Mouse (Mus musculus) embryonic fibroblast, embryonic 13.5 days (primary cell): ENCODE results near the gene Pdcd6ip.

Experiments
- CTCF ChIP-seq: IDR thresholded peaks from 2 replicates; pipeline ENCODE4 v1.5.1; 2011; ENCODE audit warnings: mild to moderate bottlenecking, control low read depth, low read length, moderate library complexity, borderline replicate concordance; ENCODE audit not compliant: insufficient read depth
- POLR2A ChIP-seq: IDR thresholded peaks from 2 replicates; pipeline ENCODE4 v1.6.1; 2011; ENCODE audit warnings: low read depth, mild to moderate bottlenecking, control low read depth, low read length, moderate library complexity

DNA sequence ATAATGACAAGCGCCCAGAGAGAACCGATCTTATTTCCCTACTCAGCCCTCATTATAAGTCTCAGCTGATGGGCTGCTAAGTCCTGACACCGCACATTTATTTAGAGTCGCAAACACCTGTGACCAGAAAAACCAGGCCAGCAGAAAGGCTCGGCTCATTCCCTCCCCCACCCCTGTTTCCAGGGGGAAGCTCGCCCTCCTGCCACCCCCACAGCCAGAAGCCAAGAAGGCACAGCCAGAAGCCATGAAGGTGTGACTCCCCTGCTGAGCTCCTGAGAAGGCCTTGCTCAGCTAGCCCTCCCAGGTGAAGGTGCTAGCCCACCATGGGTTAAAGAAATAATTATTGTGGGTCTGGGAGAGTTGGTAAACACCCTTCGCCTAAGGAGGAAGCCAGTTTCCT, 97.3 kb downstream of the Pdcd6ip start:
- TF ChIP-seq CTCF (no peak), POLR2A (no peak)
